30 mouse cellular contexts compared by ENCODE assay signal in the genomic region with DNA sequence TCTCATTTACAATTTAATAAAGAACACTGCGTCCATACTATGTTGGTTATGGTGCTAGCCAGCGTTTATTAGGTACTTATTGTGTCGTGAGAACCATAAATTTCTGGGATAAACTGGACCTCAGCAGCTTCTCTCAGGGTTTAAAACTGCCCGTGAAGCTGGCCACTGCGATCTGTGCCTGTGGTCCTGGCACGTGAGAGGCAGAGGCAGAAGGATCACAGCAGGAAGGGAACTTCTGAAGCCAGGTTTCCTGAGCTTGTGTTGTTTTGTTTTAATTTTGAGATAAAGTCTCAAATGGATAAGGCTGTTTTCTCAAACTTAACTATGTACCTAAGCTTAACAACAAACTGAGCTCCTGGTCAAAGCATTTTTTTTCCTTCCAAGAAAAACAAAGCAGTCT. TPM values are rescaled to one million over a fixed set of nuclear protein-coding genes. Genes with fewer than 3 reads are reported as not detected.
DNase-seq lines count a peak whose midpoint lies in the region; ATAC-seq and TF ChIP-seq lines count a peak whose summit lies in the region.
"Had no signal": no experiment of that assay in that cellular context is flagged by ENCODE, and none has a peak within 500 bp of the region (broad histone marks: within the 10 kb centered on the region; RNA-seq: fewer than 3 reads in every experiment).

No protein-coding gene starts in this region.

- no peak for ATAC-seq in hindbrain, postnatal 0 days
- ATAC-seq in inflammation-experienced regulatory T-cells, adult 6 months = no peak
- ATAC-seq: forebrain, embryonic 13.5 days had no signal

- no peaks in the 10 kb centered on the region for H3K9me3 ChIP-seq in hindbrain, postnatal 0 days (ENCODE audit: low read length)
- H3K9me3 ChIP-seq in hindbrain, embryonic 10.5 days = no peaks in the 10 kb centered on the region
- H3K9me3 ChIP-seq: forebrain, embryonic 13.5 days; hindbrain, embryonic 13.5 days; midbrain, embryonic 12.5 days; neural tube, embryonic 12.5 days had no signal

- DNase-seq in hindbrain, postnatal 0 days (ENCODE audit: low spot score) = peak; percentile 30
- DNase-seq in hindbrain, embryonic 10.5 days (ENCODE audit: low spot score) = no peak
- peak; percentile 69 to 81 for DNase-seq in cerebellum, adult 2 months
- DNase-seq in cerebellum, postnatal 25 days = peak; percentile 76 to 81
- DNase-seq in T-cell, adult 2 months (ENCODE audit: low spot score) = no peak
- DNase-seq: adrenal gland, postnatal 14 days; gastrocnemius, postnatal 36 days; heart, adult 2 months; kidney, postnatal 25 days; lung, postnatal 10 days; right cerebral cortex, postnatal 14 days; spleen, adult 18-20 months; thymus, postnatal 14 days had no signal

- TF ChIP-seq CTCF in hindbrain, postnatal 0 days (IDR thresholded peaks at IDR 0.05; ENCODE audit: low read depth) = no peak
- no peak for TF ChIP-seq CTCF in bone marrow macrophage, adult 2 months (IDR thresholded peaks at IDR 0.05; ENCODE audit: low read depth, low read length)
- TF ChIP-seq CTCF in cerebellum, adult 2 months (IDR thresholded peaks at IDR 0.05; ENCODE audit: borderline replicate concordance, insufficient read depth, low read depth, low read length) = no peak

- WGBS in hindbrain, postnatal 0 days = 66% methylated on average over 6 of the region's 6 CpGs
- 78% methylated on average over 6 of the region's 6 CpGs for WGBS in hindbrain, embryonic 10.5 days
- WGBS in cerebellum, adult 2 months = 10% methylated on average over 6 of the region's 6 CpGs

- H3K4me1 ChIP-seq in hindbrain, postnatal 0 days (ENCODE audit: insufficient read depth, low read length) = no peaks in the 10 kb centered on the region
- 0 out of 2 replicates have a peak, but pooled peaks cover 2% of the 10 kb centered on the region for H3K4me1 ChIP-seq in hindbrain, embryonic 10.5 days (replicated peaks)
- H3K4me1 ChIP-seq in bone marrow macrophage, adult 2 months (ENCODE audit: control insufficient read depth, insufficient read depth, low read length) = peaks cover 47% of the 10 kb centered on the region
- H3K4me1 ChIP-seq in cerebellum, adult 2 months (ENCODE audit: control insufficient read depth, insufficient read depth, low read length) = peaks cover 5% of the 10 kb centered on the region
- H3K4me1 ChIP-seq: forebrain, embryonic 13.5 days; hindbrain, embryonic 13.5 days; midbrain, embryonic 12.5 days; neural tube, embryonic 12.5 days had no signal

- no peak overlapping the region for H3K4me2 ChIP-seq in hindbrain, postnatal 0 days (ENCODE audit: low read depth, low read length)
- H3K4me2 ChIP-seq: forebrain, embryonic 13.5 days; hindbrain, embryonic 13.5 days; midbrain, embryonic 12.5 days; neural tube, embryonic 12.5 days had no signal

- H3K4me3 ChIP-seq in hindbrain, postnatal 0 days (ENCODE audit: low read length) = no peak overlapping the region
- no peak overlapping the region for H3K4me3 ChIP-seq in hindbrain, embryonic 10.5 days
- H3K4me3 ChIP-seq in bone marrow macrophage, adult 2 months (ENCODE audit: insufficient read depth, low read length) = no peak overlapping the region
- no peak overlapping the region for H3K4me3 ChIP-seq in cerebellum, adult 2 months (replicated peaks; ENCODE audit: insufficient read depth, low read depth, low read length)
- H3K4me3 ChIP-seq: forebrain, embryonic 13.5 days; heart, adult 2 months; hindbrain, embryonic 13.5 days; layer of hippocampus, adult 2 months; midbrain, embryonic 12.5 days; neural tube, embryonic 12.5 days had no signal

- H3K27me3 ChIP-seq in hindbrain, postnatal 0 days (ENCODE audit: insufficient read depth, low read length) = no peaks in the 10 kb centered on the region
- H3K27me3 ChIP-seq in hindbrain, embryonic 10.5 days (ENCODE audit: insufficient read depth, poor library complexity, severe bottlenecking) = no peaks in the 10 kb centered on the region
- H3K27me3 ChIP-seq in cerebellum, adult 2 months (ENCODE audit: control insufficient read depth, insufficient read depth, low read length) = no peaks in the 10 kb centered on the region
- H3K27me3 ChIP-seq: forebrain, embryonic 13.5 days; hindbrain, embryonic 13.5 days; midbrain, embryonic 12.5 days; neural tube, embryonic 12.5 days had no signal

- TF ChIP-seq POLR2A in bone marrow macrophage, adult 2 months (IDR thresholded peaks at IDR 0.05; ENCODE audit: borderline replicate concordance, low read depth, low read length) = no peak
- TF ChIP-seq POLR2A in cerebellum, adult 2 months (IDR thresholded peaks at IDR 0.05; ENCODE audit: borderline replicate concordance, insufficient read depth, low read length) = no peak

- H3K36me3 ChIP-seq in hindbrain, postnatal 0 days (ENCODE audit: insufficient read depth, low read length) = no peaks in the 10 kb centered on the region
- peaks cover 11% of the 10 kb centered on the region; the same call in 1 of the 2 replicates for H3K36me3 ChIP-seq in hindbrain, embryonic 10.5 days

- peak overlapping the region; percentile 32; the same call in 1 of the 2 replicates for H3K27ac ChIP-seq in hindbrain, postnatal 0 days
- no peak overlapping the region for H3K27ac ChIP-seq in hindbrain, embryonic 10.5 days
- peak overlapping the region; percentile 53 for H3K27ac ChIP-seq in bone marrow macrophage, adult 2 months (ENCODE audit: insufficient read depth, low read depth, low read length)
- no peak overlapping the region; the same call in 1 of the 2 replicates for H3K27ac ChIP-seq in cerebellum, adult 2 months (ENCODE audit: insufficient read depth, low read length)
- H3K27ac ChIP-seq: forebrain, embryonic 13.5 days; heart, adult 2 months; hindbrain, embryonic 13.5 days; layer of hippocampus, adult 2 months; midbrain, embryonic 12.5 days; neural tube, embryonic 12.5 days had no signal

- H3K9ac ChIP-seq in hindbrain, postnatal 0 days (replicated peaks; ENCODE audit: low read length) = no peak overlapping the region
- H3K9ac ChIP-seq: forebrain, embryonic 13.5 days; hindbrain, embryonic 13.5 days; midbrain, embryonic 12.5 days; neural tube, embryonic 12.5 days had no signal

RNA-seq across cellular contexts. Expression of gene Ctsk, which starts 10.3 kb away (rescaled TPM):
- 4.9 and 6.7 TPM in 2 replicates for total RNA-seq in hindbrain, postnatal 0 days (2014; rRNA removed)
- polyA plus RNA-seq in hindbrain, postnatal 0 days (2015; fragmentation: Nextera tagmentation; extraction: Ambion mirVana) = 11.6 TPM in 2 replicates
- 3.7 and 5.9 TPM in 2 replicates for polyA plus RNA-seq in hindbrain, embryonic 10.5 days (2016; fragmentation: Nextera tagmentation; extraction: Ambion mirVana)
- polyA plus RNA-seq in bone marrow macrophage, adult 2 months (2012; ENCODE audit: insufficient read depth, insufficient read length, missing spikeins) = 10.9 and 12.6 TPM in 2 replicates
- 4.0 and 4.4 TPM in 2 replicates for polyA plus RNA-seq in cerebellum, adult 2 months (2012; rRNA removed)
- polyA plus RNA-seq in inflammation-experienced regulatory T-cells, adult 6 months (2017; shearing (Covaris generic)) = under 1 TPM in 1 of 3 experiments, not detected in 2; 0.44 TPM

RNA-seq across cellular contexts. Expression of gene Ctss, which starts 17.2 kb away (rescaled TPM):
- 9.8 and 11.5 TPM in 2 replicates for total RNA-seq in hindbrain, postnatal 0 days (2014; rRNA removed)
- polyA plus RNA-seq in hindbrain, postnatal 0 days (2015; fragmentation: Nextera tagmentation; extraction: Ambion mirVana) = 26.1 and 26.6 TPM in 2 replicates
- 3.9 and 7.6 TPM in 2 replicates for polyA plus RNA-seq in hindbrain, embryonic 10.5 days (2016; fragmentation: Nextera tagmentation; extraction: Ambion mirVana)
- 5,285 and 5,524 TPM in 2 replicates for polyA plus RNA-seq in bone marrow macrophage, adult 2 months (2012; ENCODE audit: insufficient read depth, insufficient read length, missing spikeins)
- polyA plus RNA-seq in cerebellum, adult 2 months (2012; rRNA removed) = 39.2 and 43.0 TPM in 2 replicates
- polyA plus RNA-seq in inflammation-experienced regulatory T-cells, adult 6 months (2017; shearing (Covaris generic)) = 100 to 1,000 TPM; 244 to 569 (median 448) TPM

RNA-seq across cellular contexts. Expression of gene Hormad1, which starts 50.1 kb away (rescaled TPM):
- not detected in 2 replicates for total RNA-seq in hindbrain, postnatal 0 days (2014; rRNA removed)
- polyA plus RNA-seq in hindbrain, postnatal 0 days (2015; fragmentation: Nextera tagmentation; extraction: Ambion mirVana) = not detected in 2 replicates
- not detected in 2 replicates for polyA plus RNA-seq in hindbrain, embryonic 10.5 days (2016; fragmentation: Nextera tagmentation; extraction: Ambion mirVana)
- polyA plus RNA-seq in bone marrow macrophage, adult 2 months (2012; ENCODE audit: insufficient read depth, insufficient read length, missing spikeins) = not detected in 2 replicates
- polyA plus RNA-seq in cerebellum, adult 2 months (2012; rRNA removed) = not detected in 2 replicates
- polyA plus RNA-seq in inflammation-experienced regulatory T-cells, adult 6 months (2017; shearing (Covaris generic)) = not detected
- total RNA-seq: adrenal gland, postnatal 14 days; gastrocnemius, adult 18-20 months; gastrocnemius, postnatal 36 days; heart, adult 2 months; heart, postnatal 25 days; layer of hippocampus, adult 2 months; left cerebral cortex, adult 18-20 months; left cerebral cortex, postnatal 25 days; megakaryocyte progenitor cell, adult 5-6 weeks had no signal
- polyA plus RNA-seq: embryonic facial prominence, embryonic 14.5 days; forebrain, embryonic 13.5 days; heart, adult 2 months; heart, embryonic 14.5 days; hindbrain, embryonic 13.5 days; kidney, embryonic 14.5 days; limb, embryonic 14.5 days; liver, embryonic 16.5 days; midbrain, embryonic 12.5 days; neural tube, embryonic 12.5 days had no signal

Comparison
In these comparisons a context has a peak if more than half of its experiments do, and no peak if none do; other contexts are left out.
1. DNase-seq: peak in hindbrain, postnatal 0 days (single experiment), cerebellum, adult 2 months (2 of 2) and cerebellum, postnatal 25 days (2 of 2); none in hindbrain, embryonic 10.5 days (single experiment) and T-cell, adult 2 months (single experiment).
2. H3K27ac ChIP-seq: peak in hindbrain, postnatal 0 days (single experiment) and bone marrow macrophage, adult 2 months (single experiment); none in hindbrain, embryonic 10.5 days (single experiment) and cerebellum, adult 2 months (single experiment).